Mouse (Mus musculus) fibroblast of lung, adult 2 months (primary cell): ENCODE results near the gene Fads2.

ENCODE experiments used
- DNase-seq: peaks from one replicate; pipeline ENCODE4 v3.0.0-alpha.2; 2011; ENCODE audit warnings: low read depth

Gene Fads2

GRCm38 (mm10) chr19:10041388-10042148, 60.0 kb downstream of the Fads2 start, which contains the start of gene Fads3:
Fads3 (plus strand) TSS chr19:10041569.
- DNase-seq, result no peak

- DNase-seq, result no peak
Observed at GRCm38 (mm10) chr19:10040866-10041387, 60.6 kb downstream of the Fads2 start.

- DNase-seq, result no peak
Observed at GRCm38 (mm10) chr19:10039615-10040014, 61.9 kb downstream of the Fads2 start.

GRCm38 (mm10) chr19:10038910-10039309, 62.6 kb downstream of the Fads2 start:
- no peak for DNase-seq

- DNase-seq, result no peak
Observed at GRCm38 (mm10) chr19:10038364-10038763, 63.2 kb downstream of the Fads2 start.

GRCm38 (mm10) chr19:10037534-10037933, 64.0 kb downstream of the Fads2 start:
- DNase-seq, result no peak

GRCm38 (mm10) chr19:10034785-10035447, 66.6 kb downstream of the Fads2 start:
- DNase-seq, result no peak

GRCm38 (mm10) chr19:10034356-10034755, 67.2 kb downstream of the Fads2 start:
- no peak for DNase-seq

GRCm38 (mm10) chr19:10033211-10033973, 68.2 kb downstream of the Fads2 start:
- no peak for DNase-seq

GRCm38 (mm10) chr19:10029746-10030145, 71.8 kb downstream of the Fads2 start:
- DNase-seq, result no peak

- DNase-seq, result no peak
Observed at GRCm38 (mm10) chr19:10025169-10025875, 76.2 kb downstream of the Fads2 start.

GRCm38 (mm10) chr19:10023304-10023758, 78.2 kb downstream of the Fads2 start:
- no peak for DNase-seq

- DNase-seq, result no peak
Observed at GRCm38 (mm10) chr19:10022414-10023303, 78.9 kb downstream of the Fads2 start.

GRCm38 (mm10) chr19:10021981-10022380, 79.6 kb downstream of the Fads2 start:
- no peak for DNase-seq

GRCm38 (mm10) chr19:10019214-10019760, 82.3 kb downstream of the Fads2 start:
- no peak for DNase-seq

- DNase-seq, result no peak
Observed at GRCm38 (mm10) chr19:10018527-10018818, 83.1 kb downstream of the Fads2 start.

GRCm38 (mm10) chr19:10017637-10018526, 83.7 kb downstream of the Fads2 start:
- no peak for DNase-seq

GRCm38 (mm10) chr19:10016151-10016550, 85.4 kb downstream of the Fads2 start:
- DNase-seq, result no peak

GRCm38 (mm10) chr19:10015442-10015841, 86.1 kb downstream of the Fads2 start:
- no peak for DNase-seq

- no peak for DNase-seq
Observed at GRCm38 (mm10) chr19:10014824-10015223, 86.7 kb downstream of the Fads2 start.
